Mouse (Mus musculus): ENCODE data around the gene Clic1. TPM values are rescaled to one million over a fixed set of nuclear protein-coding genes. Genes with fewer than 3 reads are reported as not detected.
"Not testable (repeated sequence)": the region's sequence is repeated elsewhere in the genome, so short reads cannot be mapped to it uniquely, and the experiment has no call there.

Gene Clic1
- 149 and 191 TPM in 2 replicates for polyA plus RNA-seq (2012; rRNA removed)

GRCm38 (mm10) chr17:35049561-35050016, at the start of gene Clic1:
Clic1 (plus strand) TSS chr17:35049966.
- DNase-seq (ENCODE audit: low spot score) = no peak

DNA sequence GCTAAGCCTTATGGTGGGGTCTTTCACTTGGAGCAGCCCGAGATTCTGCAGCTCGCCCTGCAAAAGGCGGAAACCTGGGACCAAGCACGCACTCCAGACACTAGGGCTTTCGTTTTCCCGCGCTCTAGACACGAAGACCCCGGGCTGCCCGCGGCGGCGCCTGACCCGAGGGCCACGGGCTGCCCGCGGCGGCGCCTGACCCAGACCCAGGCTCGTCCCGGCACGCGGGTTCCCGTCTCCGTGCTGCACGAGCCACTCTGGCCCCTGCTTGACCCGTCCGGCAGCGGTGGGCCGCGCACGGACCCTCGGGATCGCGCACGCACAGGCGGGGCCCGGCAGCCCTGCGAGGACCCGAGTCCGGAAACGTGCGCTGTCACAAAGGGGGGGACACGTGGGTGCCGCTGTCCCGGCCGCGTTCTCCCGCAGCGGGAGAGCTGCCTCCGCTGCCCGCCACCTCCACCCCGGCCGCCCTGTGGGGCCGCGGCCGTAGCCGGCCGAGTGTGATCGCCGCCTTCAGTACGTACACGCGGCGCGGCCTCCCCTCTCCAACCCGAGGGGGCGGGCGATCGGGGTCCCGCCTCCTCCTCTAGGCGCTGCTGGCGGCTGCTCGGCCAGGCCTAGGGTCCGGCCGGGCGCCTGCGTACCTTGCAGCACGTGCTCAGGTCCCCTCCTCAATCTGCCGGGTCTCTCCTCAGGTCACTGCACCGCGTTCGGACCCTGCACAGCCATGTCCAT, 48.9 kb upstream of the Clic1 start, which contains the start of gene Vars:
Gene Vars (plus strand): TSS at position 271 of the 735 bp plus-strand sequence.
- peak; percentile 91 for DNase-seq (ENCODE audit: low spot score)

GRCm38 (mm10) chr17:35001452-35002152, 48.2 kb upstream of the Clic1 start:
- no peak for DNase-seq (ENCODE audit: low spot score)

GRCm38 (mm10) chr17:35002153-35002865, 47.5 kb upstream of the Clic1 start:
- no peak for DNase-seq (ENCODE audit: low spot score)

DNA sequence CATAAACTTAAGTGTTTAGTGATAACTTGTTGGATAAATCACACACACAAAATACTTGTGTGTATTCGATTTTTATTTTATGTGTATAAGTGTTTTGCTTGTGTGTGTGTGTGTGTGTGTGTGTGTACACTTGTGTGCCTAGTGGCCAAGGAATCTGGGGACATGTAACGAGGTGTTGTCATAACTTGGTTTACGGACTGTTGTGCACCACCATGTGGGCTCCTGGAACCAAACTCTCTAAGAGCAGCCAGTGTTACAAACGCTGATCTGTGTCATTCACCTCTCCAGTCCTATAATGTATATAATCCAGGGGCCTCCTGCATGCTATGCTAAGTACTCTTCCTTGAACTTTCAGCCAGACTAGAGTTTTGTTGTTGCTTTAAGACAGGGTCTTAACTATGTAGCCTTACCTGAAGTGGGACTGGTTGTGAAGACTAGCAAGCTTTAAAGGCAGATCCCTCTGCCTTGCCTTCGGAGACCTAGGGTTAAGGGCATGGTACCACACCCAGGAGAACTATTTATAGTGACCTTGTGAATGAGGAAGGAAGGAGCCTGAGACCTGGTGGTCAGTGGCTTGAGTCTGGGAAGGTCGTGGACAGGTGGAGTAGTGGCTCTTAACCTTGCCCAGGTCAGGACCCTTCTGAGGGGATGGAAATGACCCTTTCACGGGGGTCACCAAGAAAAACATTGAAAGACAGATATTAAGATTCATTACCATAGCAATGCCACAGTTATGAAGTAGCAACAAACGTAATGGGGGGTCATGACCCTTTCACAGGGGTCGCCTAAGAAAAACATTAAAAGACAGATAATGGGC, 46.5 kb upstream of the Clic1 start:
- DNase-seq (ENCODE audit: low spot score) = no peak

DNA sequence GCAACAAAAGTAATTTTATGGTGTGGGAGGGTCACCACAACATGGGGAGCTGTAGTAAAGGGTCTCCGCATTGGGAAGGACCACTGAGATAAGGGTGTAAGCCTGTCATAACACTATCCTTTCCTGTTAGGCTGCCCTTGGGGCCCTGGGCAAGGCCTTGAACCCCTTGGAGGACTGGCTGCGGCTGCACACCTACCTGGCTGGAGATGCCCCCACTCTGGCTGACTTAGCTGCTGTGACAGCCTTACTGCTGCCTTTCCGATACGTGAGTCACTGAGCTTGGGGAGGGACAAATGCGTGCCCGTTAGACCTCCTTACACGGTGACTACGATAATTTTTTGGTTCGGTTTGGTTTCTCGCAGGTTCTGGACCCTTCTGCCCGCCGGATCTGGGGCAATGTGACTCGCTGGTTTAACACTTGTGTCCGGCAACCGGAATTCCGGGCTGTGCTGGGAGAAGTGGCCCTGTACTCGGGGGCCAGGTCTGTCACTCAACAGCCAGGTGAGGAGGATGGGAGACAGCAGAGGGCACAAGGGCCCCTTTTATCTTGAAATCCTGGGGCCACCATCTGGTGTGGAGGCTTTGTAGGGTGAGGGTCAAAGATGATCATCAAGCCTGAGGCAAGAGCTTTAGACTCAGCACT, 45.6 kb upstream of the Clic1 start:
- DNase-seq (ENCODE audit: low spot score) = no peak

- DNase-seq (ENCODE audit: low spot score) = no peak
Observed at GRCm38 (mm10) chr17:35005158-35005557, 44.6 kb upstream of the Clic1 start.

DNA sequence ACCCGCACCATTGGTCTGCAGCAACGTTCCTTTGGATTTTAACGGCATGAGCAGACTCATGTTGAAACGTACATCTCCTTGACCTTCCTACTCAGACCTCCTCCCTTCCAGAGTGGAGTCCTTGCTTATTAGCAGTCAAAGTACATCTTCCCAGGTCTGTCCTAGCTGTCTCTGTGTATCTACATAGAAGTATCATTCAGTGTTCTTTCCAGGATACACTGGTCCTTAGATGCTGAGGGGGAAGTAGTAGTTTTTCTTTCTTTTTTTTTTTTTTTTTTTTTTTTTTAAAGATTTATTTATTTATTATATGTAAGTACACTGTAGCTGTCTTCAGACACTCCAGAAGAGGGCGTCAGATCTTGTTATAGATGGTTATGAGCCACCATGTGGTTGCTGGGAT, 43.9 kb upstream of the Clic1 start:
- DNase-seq (ENCODE audit: low spot score) = not testable (repeated sequence)

DNA sequence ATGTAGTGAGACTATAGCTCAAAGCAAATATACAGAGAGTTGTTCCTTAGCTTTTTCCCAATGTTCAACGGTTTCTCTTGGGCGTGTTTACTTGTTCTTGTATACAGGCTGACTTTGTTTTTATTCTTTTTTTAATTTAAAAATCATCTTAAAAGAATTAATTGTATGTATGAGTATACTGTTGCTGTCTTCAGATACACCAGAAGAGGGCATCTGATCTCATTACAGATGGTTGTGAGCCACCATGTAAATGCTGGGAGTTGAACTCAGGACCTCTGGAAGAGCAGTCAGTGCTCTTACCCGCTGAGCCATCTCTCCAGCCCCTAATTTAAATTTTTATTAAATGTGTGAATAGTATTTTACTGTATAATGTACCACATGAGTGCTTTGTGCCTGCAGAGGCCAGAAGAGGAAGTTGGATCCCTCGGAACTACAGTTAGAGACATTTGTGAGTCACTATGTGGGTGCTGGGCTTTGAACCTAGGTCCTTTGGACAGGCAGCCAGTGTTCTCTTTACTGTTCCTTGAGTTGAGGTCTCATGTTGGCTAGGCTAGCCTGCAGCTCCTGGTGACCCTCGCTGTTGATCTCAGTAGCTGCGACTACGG, 42.3 kb upstream of the Clic1 start:
- DNase-seq (ENCODE audit: low spot score) = no peak

DNA sequence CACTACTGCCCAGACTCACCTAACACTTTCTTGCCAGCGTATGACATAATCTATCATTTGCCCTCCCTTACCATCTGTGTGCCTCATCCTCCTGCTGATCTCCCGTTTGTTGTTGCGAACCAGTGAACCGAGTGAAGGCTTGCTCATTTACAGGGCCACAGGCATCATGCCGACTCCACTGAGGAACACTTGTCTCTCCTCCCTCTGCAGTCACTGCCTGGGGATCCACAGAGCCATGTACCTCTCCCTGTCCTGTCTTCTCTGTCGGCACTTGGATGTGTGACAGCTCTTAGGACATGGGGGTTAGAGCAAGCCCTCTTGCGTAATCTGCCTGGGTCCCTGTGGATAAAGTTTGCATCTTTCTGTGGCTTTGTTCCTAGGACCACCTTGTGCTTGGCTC, 40.2 kb upstream of the Clic1 start:
- no peak for DNase-seq (ENCODE audit: low spot score)

DNA sequence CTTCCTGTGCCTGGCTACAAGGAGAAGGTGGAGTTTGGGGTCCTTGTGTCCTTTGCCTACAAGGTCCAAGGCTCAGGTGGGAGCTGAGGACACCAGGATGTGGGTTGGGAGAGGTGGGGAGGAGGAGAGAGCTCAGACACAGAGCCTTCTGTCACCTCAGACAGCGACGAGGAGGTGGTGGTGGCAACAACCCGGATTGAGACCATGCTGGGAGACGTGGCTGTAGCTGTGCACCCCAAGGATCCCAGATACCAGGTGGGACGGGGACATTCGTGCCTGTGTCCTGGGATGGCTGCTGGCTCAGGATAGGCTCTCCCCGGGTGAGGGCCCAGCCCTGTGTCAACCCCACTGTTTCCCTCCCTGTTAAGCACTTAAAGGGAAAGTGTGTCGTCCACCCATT, 38.3 kb upstream of the Clic1 start:
- DNase-seq (ENCODE audit: low spot score) = no peak

GRCm38 (mm10) chr17:35012430-35012829, 37.3 kb upstream of the Clic1 start:
- DNase-seq (ENCODE audit: low spot score) = no peak

DNA sequence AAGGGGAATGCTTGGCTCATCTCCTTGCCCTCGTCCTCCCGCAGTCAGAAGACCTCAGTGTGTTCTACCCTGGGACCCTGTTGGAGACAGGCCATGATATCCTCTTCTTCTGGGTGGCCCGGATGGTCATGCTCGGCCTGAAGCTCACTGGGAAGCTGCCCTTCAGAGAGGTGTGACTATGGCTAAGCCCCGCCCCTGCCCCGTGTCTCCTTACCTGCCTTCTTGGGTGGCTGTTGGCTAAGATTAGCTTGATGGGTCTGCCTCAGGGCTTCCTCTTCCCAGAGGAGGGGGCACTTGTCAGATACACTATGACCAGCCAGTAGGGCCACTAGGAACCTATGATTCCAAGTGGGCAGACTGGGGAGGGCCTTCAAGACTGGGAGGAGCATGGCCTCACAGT, 36.5 kb upstream of the Clic1 start:
- DNase-seq (ENCODE audit: low spot score) = no peak

GRCm38 (mm10) chr17:35015296-35015695, 34.5 kb upstream of the Clic1 start:
- no peak for DNase-seq (ENCODE audit: low spot score)

DNA sequence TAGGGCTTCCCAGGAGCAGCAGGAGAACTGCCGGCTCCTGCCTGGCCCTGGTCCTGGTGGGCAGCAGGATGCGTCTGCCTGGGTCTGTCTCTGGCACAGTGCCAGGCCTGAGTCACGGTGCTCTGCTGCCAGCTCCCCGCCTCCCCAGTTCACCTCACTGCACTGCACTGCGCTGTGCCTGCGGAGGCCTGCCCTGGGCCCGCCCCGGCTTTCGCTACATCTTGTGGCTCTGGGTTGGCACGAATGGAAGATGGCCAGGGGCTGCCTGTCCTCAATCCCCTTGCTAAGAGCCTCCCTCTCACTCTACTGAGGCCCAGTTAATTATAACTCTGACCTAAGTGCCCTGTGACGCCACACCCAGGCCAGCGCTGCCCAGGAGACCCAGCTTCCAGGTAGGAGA, 33.4 kb upstream of the Clic1 start, which contains the start of gene Vwa7:
Gene Vwa7 (plus strand): TSS at position 204 of the 400 bp plus-strand sequence.
- no peak for DNase-seq (ENCODE audit: low spot score)

GRCm38 (mm10) chr17:35016791-35017705, 32.7 kb upstream of the Clic1 start:
- no peak for DNase-seq (ENCODE audit: low spot score)

GRCm38 (mm10) chr17:35017706-35018030, 32.1 kb upstream of the Clic1 start:
- no peak for DNase-seq (ENCODE audit: low spot score)

DNA sequence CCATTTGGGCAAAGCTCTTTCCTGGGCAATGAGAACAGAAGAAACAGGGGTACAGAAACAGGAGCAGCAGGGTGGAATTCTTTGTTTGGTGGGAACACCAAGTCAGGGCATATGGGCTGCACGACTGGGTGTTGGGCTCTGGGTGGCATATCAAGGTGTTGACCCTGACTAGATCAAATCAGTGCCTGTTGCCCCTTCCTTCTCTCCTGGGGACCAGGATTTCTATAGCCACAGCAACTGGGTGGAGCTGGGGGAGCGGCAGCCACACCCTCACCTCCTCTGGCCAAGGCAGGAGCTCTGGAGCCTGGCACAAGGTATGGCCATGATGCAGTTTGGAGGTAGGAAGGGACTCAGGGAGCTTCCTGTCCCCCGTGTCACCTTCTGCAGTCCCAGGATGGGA, 31.6 kb upstream of the Clic1 start:
- DNase-seq (ENCODE audit: low spot score) = no peak

GRCm38 (mm10) chr17:35019894-35020293, 29.9 kb upstream of the Clic1 start:
- no peak for DNase-seq (ENCODE audit: low spot score)

DNA sequence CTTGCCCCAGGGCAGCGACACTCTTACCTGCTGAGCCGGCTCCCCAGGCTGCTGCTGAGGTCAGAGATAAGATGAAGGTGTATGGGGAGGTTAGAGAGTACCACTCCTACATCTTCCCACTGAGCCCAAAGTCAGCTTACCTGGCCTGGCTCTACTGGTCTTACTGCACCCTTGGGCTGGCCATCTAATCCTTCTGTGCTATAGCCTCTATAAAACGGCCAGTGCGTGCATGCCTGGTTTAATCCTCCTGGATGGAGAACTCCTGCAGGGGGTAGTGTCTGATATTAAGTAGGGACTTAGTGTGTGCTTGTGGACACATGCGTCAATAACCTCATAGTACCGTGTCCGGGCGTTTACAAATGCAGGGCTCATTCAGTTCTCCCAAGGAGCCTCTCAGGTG, 29.2 kb upstream of the Clic1 start:
- DNase-seq (ENCODE audit: low spot score) = no peak
